Mouse (Mus musculus) heart, postnatal 4 days (tissue): ENCODE measurements around the gene Exoc4. TPM values are rescaled to one million over a fixed set of nuclear protein-coding genes. Genes with fewer than 3 reads are reported as not detected.

ENCODE experiments used
- DNase-seq: peaks from one replicate; pipeline ENCODE4 v3.0.0; 2021
- total RNA-seq, 2 experiments: library from RNA; stranded (reverse); gene quantifications; 2 replicates each; pipeline ENCODE4 v1.2.3; 2021

The Exoc4 gene
- total RNA-seq, 2 experiments from 2014 or later = 57.2 to 60.3 TPM

DNA sequence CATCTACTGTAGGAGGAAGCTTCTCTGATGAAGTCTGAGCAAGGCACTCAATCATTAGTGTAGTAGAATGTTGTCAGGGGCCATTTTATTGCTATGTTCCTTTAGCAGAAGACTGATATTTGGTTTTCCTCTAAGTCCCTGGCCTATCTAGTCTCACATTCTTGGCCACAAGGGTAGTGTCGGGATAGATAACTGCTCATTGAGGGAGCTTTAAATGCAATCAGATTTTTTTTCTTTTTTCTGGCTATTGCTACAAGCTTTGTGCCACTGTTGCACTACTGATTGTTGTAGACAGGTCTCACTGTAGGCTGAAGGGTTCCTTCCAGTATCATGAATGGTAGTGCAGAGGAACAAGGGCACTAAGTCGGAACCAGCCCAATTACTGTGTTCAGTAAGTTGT, 227.2 kb downstream of the Exoc4 start:
- DNase-seq = no peak

DNA sequence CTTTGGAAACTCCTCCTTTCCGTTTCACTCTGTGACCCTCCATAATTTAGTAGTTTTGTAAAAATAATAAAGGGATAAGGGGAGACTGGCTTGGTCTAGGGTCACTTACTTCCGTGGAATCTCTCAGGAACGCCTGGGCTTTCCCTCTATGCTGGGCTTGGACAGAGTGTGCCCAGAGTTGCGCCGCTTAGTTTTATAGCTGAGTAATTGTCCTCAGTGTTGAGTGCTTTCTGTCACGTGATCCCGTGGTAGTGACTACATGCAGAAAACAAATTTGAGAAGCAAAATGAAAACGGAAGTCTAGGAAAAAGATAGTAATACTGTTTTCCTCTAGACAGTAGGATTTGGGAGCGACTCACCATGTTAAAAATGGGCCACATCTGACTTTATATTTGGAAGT, 235.7 kb downstream of the Exoc4 start:
- DNase-seq = no peak

DNA sequence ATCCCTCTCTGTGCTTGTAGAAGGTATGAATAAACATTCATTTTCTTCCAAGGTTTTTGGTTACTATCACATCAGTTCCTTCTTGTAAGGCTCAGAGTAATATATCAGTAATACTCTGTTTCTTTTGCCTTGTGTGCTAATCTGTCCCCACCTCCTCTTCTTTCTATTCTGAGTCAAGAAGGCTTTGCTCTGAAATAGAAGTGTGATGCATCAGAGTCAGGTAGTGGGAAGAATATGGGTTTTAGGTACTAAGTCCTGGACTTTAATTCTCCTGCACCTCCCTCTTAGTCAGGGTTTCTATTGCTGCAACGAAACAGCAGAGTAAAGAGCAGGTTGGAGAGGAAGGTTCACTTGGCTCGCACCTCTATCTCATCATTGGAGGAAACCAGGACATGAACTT, 240.9 kb downstream of the Exoc4 start:
- DNase-seq = no peak

DNA sequence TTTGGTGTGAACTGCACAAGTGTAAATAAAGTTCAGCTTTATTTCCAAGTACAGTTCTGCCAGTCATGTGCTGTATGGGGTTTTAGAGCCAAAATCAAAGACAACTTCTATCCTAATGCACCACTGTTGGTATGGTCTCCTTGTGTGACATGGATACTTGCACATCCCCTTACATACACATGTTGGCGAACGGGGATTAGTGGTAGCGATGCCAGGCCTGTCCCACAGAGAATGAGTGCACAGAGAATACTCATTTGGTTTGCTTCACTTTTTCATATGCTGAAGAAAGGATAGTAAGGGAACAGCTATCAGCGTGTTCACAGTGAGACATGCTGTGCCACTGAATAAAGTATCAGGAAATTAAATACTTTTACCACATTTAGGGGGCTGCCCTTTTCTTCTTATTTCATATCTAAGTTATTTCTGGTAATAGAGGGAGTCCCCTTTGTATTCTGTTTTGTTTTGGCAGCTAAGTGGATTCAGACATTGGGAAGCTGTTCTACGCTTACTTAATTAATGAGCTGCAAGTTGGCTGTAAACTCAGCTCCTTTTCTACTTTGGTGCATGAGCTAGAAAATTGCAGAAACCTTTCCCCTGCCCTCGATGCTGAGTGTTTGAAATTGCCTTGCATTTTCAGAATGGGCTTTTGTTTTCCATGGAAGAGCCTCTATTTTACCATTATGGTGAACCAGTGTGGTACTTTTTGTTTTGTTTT, 247.4 kb downstream of the Exoc4 start:
- no peak for DNase-seq

DNA sequence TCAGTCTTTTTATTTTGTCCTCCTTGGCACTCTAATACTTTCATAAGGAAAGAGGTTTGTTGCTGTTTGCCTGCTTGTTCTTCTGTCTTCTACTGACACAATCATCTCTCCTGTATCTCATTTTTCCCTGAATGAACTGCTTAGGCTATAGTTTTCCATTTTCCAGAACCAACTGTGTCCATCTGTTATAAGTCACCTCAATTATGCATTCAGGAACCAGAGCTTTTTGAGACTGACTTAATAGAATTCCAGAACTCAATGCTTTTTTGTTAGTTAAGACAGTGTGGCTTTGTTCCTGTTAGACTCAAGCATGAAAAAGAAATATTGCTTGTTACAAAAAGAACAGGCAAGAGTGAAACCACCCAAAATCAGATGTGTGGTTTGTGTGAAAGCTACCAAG, 248.5 kb downstream of the Exoc4 start:
- no peak for DNase-seq

DNA sequence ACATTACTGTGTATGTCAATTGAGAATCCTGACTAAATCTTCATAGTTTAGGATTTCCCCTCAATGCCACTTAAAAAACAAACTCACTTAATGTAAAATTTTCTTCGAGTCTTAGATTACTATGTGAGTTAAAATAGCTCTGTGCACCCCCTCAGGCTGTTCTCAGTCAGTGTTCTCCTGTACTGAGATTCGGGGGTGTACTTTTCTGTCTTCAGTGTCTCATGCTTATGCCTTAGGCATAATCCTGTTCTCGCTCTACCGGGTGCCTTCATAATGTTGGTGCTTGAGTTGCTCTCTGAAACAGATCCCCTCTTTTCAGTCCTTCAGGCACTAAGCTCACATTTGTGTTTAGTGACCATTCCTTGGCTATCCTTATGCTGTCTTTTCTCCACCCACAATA, 253.5 kb downstream of the Exoc4 start:
- DNase-seq = no peak

DNA sequence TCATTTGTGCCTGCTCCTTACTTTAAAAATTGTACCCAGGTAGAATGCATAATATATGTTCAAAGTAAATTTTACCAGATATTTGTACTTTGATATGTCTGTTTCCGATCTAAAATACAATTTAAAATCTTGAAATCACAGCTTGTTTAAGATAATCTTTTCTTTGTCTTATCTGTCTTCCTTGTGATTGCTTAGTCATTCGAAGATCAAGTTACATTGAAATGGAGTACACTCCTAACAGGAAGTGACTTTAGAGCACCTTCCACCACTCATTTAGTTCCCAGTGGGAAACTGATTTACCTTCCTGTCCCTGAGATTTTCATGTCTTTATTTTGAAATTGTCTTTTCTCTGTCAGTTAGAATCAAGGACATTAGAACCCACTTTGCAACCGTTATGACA, 254.5 kb downstream of the Exoc4 start:
- no peak for DNase-seq

DNA sequence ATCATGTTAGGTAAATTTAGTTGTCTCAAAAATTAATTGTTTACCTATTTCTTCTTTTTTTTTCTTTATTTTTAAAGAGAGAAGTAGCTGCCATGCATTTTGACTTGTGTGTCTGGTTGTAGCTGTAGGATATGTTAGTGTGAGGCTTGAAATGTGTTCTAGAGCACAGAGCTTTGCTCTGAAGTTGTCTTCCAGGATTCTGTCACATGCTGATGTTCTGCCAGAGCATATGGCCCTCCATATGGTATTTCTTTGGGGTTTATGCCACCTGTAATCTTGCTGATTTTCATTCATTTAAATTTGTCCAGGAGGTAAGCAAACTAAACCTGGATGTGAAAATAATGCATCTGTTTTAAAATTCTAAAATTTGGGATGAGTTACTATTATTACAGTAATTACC, 258.2 kb downstream of the Exoc4 start:
- no peak for DNase-seq

DNA sequence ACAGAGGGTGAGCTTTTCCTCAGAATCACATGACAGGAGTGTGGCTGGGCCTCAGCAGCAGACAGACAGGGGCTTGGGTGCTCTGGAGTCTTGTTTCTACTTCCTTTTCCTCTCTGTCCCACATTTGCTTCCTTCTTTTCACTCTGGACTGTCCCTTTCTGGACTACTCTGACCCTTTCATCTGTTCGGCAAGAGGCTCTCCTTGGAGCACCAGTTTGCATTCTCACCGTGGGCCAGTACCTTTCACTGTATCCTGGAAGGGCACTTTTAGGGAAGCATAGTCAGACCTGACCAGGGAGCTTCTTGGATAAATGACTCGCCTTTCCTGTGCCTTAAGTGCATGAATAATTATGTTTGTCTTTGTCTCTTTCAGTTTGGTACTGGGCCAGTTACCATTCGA, 266.5 kb downstream of the Exoc4 start:
- DNase-seq = no peak

DNA sequence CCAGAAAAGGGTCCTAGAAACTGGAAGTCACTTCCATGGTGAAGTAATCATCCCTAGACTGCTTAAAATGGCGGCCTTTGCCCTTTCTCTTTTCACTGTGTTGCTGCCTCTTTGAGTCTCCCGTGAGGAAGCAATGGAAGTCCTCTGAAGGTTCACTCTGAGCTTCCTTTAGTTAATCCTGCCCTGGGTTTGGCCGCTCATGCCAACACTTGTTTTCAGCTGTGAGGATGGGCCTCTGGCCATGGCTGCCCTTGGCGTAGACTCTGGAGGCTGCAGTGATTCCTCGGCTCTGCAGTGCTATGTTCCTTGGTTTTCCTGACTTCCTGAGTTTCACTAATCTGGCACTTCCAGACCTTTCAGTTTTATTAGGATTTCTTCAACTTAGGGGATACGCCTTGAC, 267.9 kb downstream of the Exoc4 start:
- DNase-seq = no peak

DNA sequence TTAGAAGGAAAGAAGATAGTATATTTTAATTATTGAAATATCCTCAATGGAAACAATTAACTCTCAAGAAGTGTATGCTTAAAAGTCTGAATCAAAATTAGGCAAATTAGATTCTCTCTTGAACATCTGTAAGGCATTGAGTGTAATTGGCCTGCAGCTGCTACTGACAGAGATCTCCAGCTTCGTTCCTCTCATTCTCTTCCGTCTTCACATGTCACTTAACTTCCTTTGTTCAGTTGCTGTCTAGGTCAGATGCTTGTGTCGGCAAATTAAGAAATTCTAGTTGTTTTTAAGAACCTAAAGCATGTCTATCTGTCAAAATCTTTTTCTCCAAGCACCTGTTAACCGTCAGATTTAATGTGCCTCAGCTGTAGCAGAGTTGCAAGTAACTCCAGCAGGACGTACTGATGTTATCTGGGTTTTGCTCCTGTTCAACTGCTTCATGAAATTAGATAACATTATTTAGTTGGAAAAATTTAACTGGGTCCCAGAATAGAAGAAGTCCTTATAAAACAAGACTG, 269.1 kb downstream of the Exoc4 start:
- DNase-seq = no peak

DNA sequence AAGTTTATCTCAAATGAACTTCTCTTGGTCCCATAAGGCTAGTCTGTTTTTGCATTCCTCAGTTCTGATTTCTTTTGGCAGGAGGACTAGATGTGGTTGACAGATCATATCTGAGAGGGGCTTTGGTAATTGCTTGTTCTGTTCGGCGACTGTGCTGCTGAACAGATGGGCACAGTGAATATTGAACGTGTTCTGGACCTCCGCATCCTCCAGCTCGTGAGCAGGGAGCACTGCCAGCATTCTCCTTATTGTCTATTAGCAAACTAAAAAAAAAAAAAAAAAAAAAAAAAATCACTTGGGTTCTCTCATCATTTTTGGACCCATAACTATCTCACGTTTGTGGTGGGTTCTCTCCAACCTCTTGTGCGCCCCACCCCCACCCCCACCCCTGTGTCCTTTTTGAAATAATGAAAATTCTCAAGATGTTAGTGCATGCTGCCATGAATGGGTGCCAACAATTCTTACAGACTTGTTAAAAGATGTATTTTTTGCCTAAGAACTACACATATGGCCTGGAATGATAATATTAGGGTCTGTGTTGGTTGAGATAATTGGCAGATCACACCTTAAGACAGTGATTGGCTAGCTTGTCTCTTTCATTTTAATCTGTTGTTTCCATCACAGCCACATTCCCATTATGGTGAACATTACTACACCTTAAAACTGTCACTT, 276.9 kb downstream of the Exoc4 start:
- DNase-seq = no peak

DNA sequence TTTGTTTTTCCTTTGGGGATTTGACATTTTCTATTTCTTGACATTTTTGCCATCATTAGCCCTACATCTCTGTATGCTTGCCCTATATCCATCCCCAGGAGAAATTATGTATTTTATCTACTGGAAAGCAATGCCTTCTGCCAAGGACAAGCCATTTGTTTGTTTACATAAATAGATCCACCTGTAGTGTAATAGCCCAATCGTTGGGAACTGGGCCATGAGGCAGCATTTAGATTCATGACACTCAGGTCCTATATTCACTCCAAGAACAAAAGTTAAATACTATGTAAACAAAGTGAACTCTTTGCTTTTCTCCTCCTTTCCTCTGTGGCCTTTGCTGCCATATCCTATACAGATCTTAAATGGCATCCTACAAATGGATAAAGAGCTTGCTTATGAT, 291.5 kb downstream of the Exoc4 start:
- DNase-seq = no peak

DNA sequence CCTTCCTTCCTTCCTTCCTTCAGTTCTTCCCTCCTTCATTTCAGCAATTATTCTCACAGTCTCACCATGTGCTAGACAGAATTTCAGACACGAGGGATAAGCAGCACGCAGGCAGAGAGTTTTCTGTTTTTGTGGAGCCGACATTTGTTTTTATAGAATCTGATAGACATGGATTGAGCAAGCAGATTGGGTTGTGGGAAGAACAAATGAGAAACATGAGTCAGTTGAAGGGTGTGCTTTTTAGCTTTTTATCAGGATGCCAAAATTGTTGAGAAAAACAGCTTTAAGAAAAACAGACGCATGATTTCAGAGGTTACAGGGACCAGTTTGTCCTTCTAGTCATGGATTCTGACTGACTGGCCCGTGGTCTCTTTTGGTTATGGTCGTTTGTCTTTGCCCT, 293.8 kb downstream of the Exoc4 start:
- DNase-seq = no peak

DNA sequence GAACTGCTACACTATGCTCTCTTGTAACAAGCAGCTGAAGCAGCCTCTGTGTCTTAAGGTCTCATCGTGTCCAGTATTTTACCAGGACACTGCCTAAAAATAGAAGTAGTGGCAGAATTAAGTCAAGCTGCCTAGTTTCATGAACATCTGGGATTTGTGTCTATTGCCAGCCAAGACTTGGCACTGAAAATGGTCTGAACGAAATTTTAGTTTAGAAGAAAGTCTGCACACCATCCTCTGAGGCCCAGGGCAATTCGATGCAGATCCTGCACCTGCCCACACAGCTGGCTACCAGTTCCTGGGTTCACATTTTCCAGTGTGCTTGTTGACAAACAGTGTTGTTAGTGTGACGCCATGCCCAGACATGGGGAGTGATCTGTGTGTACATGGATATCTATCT, 303.0 kb downstream of the Exoc4 start:
- DNase-seq = no peak

DNA sequence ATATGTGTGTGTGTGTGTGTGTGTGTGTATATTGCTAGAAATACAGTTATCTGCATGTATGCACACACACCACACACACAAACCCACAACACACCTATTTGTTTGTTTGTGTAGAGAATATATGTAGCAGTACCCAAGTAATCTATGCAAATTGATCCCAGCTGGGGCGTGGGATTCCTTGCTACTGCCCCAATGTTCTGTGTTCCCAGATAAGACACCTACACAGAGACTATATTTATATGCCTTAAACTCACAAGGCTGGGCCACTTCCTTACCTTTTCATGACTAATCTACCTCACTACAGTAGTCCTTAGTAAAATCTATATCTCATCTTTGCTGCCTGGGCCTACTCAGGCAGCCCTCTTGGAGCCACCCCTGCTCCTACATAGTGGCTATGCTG, 312.0 kb downstream of the Exoc4 start:
- DNase-seq = no peak

DNA sequence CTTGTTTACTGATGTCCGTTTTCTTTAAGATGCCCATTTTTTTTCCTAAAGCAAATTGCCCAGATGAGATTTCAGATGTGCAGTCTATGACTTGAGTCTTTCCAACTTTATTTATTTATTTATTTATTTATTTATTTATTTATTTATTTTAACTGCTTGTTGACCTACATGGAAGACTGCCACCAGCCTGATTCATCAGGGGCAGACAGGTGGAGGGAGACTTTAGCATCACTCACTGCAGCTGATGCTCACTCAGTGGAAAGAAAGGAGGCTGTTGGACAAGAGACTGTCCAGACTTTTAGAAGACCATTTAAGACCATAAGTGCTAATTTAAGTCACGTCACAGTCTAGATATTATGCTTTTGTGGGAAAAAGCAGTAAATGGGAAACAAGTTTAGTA, 313.0 kb downstream of the Exoc4 start:
- DNase-seq = no peak

DNA sequence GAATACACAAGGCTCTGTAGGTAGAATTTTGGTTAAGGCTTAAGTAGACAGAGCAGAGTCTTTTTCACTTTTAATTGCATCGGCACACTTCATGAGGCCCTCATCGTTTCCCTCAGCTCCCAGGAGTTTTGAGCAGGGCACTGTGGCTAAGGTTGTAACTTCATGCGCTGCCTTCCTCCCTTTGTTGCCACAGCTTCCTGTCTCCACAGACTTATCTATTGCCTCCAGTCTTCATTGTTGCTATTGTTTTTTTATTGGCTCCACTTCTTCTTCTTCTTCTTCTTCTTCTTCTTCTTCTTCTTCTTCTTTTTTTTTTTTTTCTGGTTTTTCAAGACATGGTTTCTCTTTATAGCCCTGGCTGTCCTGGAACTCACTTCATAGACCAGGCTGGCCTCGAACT, 327.1 kb downstream of the Exoc4 start:
- DNase-seq = no peak

DNA sequence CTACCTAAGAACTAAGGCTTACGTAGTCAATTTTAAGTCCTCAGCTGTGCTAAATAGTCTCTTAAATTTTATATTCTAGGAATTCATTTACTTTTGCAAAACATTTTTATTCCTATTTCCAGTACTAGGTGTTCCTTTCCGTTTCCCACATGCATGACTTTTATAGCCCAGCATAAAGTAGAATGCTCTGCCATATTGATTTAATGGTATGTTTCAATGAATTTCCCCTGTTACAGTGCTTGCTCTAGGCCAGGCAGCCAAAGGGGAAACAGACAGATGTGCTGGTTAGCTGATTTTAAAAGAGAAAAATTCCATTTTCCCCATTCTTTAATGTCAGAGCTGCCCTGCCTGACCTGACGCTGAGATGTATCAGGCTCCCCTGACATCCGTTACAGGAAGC, 359.6 kb downstream of the Exoc4 start:
- no peak for DNase-seq

DNA sequence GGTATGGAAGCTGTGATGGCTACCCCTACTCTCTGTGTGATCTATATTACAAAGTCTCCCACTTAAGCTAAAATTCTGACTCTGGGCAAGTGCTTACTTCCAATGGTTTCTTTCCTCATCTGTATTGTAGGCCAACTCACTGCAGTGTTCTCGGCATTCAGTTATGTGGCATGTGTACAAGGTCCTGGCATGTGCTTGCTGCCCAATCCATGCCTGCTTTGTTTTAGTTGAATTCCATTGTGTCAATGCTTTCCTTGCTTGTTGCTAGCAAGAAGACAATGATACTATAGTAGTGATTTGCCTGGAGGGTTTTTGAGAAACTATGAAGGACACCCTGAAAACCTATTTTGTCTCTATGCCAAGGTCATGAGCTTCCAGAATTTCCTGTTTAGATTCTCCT, 365.1 kb downstream of the Exoc4 start:
- DNase-seq = no peak

DNA sequence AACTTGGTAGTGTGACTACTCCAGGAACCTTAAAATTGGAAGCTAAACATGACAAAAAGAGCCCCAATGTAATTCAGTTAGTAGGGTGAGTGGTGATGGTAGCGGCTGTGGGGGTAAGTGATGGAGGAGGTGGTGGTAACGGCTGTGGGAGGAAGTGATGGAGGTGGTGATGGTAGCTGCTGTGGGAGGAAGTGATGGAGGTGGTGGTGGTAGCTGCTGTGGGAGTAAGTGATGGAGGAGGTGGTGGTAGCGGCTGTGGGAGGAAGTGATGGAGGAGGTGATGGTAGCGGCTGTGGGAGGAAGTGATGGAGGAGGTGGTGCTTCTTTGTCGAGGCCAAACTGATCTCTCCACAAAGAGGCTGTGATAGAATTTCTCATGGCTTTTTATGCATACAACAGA, 369.7 kb downstream of the Exoc4 start:
- no peak for DNase-seq

DNA sequence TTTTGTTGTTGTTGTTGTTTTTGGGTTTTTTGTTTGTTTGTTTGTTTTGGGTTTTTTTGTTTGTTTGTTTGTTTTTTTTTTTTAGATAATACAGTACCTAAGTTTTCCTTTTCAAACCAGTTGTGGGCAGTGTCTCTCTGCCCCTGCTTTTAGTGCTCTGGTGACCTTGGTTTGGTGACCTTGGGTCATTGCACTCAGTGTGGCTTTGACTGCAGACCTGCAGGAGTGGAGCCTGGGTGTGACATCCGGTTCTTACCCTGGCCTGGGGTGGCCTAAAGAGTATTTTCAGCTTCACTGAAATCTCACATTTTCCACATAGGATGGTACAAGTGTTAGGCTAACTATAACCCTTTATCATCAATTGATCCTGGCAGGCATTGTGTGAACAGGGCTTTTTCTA, 371.8 kb downstream of the Exoc4 start:
- no peak for DNase-seq

DNA sequence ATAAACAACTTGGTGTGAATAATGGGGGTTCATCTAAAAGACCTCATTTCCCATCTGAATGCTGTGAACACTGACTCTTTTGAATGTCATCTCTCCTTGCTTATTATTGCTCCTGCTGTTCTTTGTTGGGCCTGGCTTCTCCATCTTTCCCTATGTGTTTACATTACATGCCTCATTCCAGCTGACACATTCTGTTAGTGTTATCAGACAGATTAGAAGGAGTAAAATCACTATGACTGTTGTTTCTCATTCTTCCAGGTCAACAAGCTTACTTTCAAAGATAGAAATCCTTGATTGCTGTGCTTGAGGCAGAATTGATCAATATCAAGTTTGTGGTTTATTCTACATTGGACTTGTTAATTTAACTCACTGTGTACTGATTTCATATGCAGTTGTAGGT, 377.0 kb downstream of the Exoc4 start:
- DNase-seq = no peak

DNA sequence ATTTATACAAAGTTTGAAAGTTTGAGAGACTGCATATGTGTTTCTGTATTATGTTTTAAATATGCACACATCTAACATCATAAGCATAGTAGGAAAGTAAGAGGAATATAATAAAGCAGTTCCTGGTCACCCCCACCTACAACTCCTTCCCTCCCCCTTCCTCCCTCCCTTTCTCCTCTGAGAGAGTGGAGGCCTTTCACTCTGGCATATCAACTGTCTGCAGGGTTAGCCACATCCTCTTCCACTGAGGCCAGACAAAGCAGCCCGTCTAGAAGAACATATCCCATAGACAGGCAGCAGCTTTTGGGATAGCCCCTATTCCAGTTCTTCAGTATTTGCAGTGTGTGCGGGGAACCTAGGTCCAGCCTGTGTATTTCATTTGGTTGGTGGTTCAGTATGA, 382.2 kb downstream of the Exoc4 start:
- no peak for DNase-seq

DNA sequence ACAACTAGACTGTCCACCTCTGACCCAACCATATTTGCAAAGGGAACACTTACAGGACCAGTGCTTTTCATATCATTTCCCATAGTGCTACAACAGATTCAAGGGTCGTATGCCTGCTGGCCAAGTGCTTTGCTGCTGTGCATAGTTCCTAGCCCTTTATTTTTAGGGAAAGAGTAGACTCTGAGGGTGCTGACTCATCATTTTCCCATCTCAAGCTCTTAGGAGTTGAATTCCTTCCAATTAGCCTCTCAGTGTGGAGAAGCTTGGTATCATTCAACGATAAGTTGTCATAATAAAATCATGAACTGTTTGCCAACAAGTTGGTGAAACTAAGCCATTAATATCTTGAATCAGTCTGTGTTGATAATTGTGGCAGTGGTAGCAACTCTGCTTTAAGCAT, 388.3 kb downstream of the Exoc4 start:
- DNase-seq = no peak
